Mouse (Mus musculus): ENCODE data around the gene Mb21d2. TPM values are rescaled to one million over a fixed set of nuclear protein-coding genes. Genes with fewer than 3 reads are reported as not detected.

Gene Mb21d2
- polyA plus RNA-seq, 1 experiment = not detected

DNA sequence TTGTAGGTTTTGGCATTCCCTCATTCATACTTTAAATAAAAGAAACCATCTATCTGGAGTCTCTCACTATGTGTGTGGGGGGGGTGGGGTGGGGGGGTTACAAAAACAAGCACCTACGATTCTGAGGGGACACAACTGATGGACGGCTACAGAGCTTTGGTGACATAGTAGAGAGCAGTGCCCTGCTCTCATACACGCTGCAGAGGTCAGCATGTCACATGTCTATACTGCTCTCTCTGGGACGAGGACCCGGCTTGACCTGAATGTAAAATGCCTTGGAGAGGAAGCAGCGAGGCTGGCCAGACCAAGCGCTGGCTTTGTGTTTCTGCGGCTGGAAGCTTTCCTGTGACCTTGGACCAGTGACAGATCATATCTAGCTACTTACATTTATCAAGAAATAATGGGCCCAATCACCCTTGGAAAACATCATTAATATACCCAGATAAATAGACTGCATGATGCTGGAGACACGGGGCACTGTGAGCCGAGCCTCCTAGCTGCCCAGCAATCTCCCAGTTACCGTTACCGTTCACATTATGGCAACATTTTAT is 97.3 kb downstream of the Mb21d2 start:
- H3K4me3 ChIP-seq (replicated peaks) = no peak overlapping the region

DNA sequence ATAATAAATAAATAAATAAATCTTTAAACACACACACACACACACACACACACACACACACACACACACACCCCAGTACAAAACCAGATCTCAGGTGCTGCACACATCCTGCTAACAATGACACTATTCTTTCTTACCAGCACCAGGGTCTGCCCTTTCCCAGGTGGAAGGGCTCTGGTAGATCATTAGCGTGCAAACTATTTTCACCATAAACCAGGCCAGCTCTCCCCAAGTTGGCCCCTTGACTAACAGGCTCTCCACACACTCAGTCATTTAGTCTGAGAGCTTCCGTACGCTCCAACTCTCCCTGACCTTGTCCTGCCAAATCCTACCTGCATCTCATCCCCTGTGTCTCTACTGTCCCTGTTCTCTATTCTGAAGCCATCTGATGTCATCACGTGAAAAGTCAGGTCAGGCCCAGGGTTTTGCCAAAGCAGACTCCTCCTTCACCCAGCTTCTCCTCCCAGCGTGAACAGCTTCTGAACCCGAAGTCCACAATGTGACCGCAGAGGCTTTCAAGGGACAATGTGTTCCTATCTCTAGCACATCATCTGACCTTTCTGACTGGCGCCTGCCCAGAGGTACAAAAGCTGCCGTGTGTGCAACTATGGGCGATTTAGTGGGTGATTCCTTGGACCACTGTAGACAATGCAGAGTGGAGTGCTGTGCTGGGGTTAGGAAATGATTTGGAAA is 100.1 kb downstream of the Mb21d2 start:
- Histone ChIP-seq H3K9me3 (ENCODE audit: control insufficient read depth, low read length) (peaks cover 25% of the 10 kb centered on the region), H3K4me3 (replicated peaks) (no peak overlapping the region), H3K36me3 (ENCODE audit: control insufficient read depth) (no peaks in the 10 kb centered on the region; the same call in 1 of the 2 replicates), H3K27me3 (ENCODE audit: control insufficient read depth) (no peaks in the 10 kb centered on the region), H3K4me1 (ENCODE audit: control insufficient read depth) (no peaks in the 10 kb centered on the region)
- TF ChIP-seq GATA1 (IDR thresholded peaks at IDR 0.05; ENCODE audit: low read length) = no peak
- TF ChIP-seq TAL1 (IDR thresholded peaks at IDR 0.05; ENCODE audit: low read length) = no peak

More for the DNA sequence above, 97.3 kb downstream of the Mb21d2 start:
- no peaks in the 10 kb centered on the region; the same call in 1 of the 2 replicates for H3K36me3 ChIP-seq (ENCODE audit: control insufficient read depth)
- no peaks in the 10 kb centered on the region for H3K27me3 ChIP-seq (ENCODE audit: control insufficient read depth)
- no peaks in the 10 kb centered on the region for H3K4me1 ChIP-seq (ENCODE audit: control insufficient read depth)
- peaks cover 14% of the 10 kb centered on the region for H3K9me3 ChIP-seq (ENCODE audit: control insufficient read depth, low read length)
- TF ChIP-seq GATA1 (IDR thresholded peaks at IDR 0.05; ENCODE audit: low read length) (no peak), TAL1 (IDR thresholded peaks at IDR 0.05; ENCODE audit: low read length) (no peak)

DNA sequence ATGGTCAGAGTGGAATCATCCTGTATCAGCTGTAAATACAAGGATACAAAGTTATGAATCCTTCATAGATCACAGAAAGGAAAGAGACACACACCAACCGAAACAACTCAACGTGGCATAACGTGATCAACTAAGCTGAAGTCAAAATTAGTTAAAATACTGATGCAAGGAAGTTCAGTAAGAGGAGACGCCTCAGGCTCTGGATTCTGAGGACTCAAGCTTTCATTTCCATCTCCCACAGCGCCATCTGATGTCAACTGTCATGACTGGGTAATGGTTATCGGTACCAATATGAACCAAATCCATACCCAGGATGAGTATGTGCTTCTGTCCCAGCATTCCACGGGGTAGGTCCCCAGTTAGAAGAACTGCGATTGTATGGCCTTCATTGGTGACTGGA is 104.7 kb downstream of the Mb21d2 start:
- peaks cover 29% of the 10 kb centered on the region for H3K9me3 ChIP-seq (ENCODE audit: control insufficient read depth, low read length)
- H3K4me1 ChIP-seq (ENCODE audit: control insufficient read depth) = no peaks in the 10 kb centered on the region
- no peaks in the 10 kb centered on the region; the same call in 1 of the 2 replicates for H3K36me3 ChIP-seq (ENCODE audit: control insufficient read depth)
- no peak overlapping the region for H3K4me3 ChIP-seq (replicated peaks)
- TF ChIP-seq TAL1 (IDR thresholded peaks at IDR 0.05; ENCODE audit: low read length) (no peak), GATA1 (IDR thresholded peaks at IDR 0.05; ENCODE audit: low read length) (no peak)
- H3K27me3 ChIP-seq (ENCODE audit: control insufficient read depth) = no peaks in the 10 kb centered on the region

DNA sequence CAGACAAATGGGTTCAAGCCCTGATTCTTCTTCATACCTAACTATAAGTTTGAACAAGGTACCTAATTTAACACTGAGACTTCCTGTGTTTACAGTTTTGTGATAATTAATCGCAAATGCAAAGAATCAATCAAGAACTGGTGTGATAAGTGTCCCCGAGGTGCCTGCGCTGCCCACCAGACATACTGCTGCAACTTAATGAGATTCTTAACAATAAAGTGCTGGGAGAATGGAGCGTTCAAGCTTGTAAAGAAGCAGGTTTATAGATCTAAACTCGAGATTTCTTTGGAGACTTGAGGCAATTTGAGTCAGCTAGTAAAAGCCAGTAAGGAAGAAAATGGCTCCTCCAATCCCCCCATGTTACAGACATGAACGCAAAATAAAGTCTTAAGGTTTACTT is 107.7 kb downstream of the Mb21d2 start:
- no peaks in the 10 kb centered on the region for H3K36me3 ChIP-seq (ENCODE audit: control insufficient read depth)
- peaks cover 16% of the 10 kb centered on the region for H3K9me3 ChIP-seq (ENCODE audit: control insufficient read depth, low read length)
- no peaks in the 10 kb centered on the region for H3K27me3 ChIP-seq (ENCODE audit: control insufficient read depth)
- H3K4me3 ChIP-seq (replicated peaks) = no peak overlapping the region
- no peaks in the 10 kb centered on the region for H3K4me1 ChIP-seq (ENCODE audit: control insufficient read depth)
- TF ChIP-seq TAL1 (IDR thresholded peaks at IDR 0.05; ENCODE audit: low read length) = no peak
- TF ChIP-seq GATA1 (IDR thresholded peaks at IDR 0.05; ENCODE audit: low read length) = no peak

DNA sequence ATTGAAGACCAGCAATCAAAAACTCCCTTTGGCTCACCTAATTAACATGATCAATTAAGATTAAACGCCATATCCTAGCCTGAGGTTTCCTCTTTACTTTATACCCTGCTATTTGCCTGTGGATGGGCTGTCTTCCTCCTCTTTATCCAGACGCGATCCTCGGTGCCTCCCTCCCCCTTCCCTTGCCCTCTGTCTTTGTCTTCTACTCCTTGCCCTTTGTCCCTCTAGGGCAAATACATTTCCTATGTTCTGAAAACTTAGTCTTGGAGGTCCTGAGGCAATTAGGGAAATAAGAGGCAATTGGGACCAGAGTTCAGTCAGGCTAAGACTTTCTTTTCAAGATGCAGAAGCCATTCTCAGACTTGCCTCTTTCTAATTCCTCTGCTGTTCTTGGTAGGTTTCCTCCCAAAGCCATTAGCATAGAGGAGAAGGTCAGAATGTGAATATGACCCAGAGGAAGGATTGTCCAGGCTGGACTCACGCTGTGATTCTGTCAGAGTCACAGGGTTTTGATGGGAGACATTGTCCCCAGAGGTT is 110.7 kb downstream of the Mb21d2 start:
- H3K36me3 ChIP-seq (ENCODE audit: control insufficient read depth) = no peaks in the 10 kb centered on the region
- TF ChIP-seq TAL1 (IDR thresholded peaks at IDR 0.05; ENCODE audit: low read length) = no peak
- TF ChIP-seq GATA1 (IDR thresholded peaks at IDR 0.05; ENCODE audit: low read length) = no peak
- no peak overlapping the region for H3K4me3 ChIP-seq (replicated peaks)
- H3K27me3 ChIP-seq (ENCODE audit: control insufficient read depth) = no peaks in the 10 kb centered on the region
- no peaks in the 10 kb centered on the region for H3K4me1 ChIP-seq (ENCODE audit: control insufficient read depth)
- H3K9me3 ChIP-seq (ENCODE audit: control insufficient read depth, low read length) = peaks cover 20% of the 10 kb centered on the region

DNA sequence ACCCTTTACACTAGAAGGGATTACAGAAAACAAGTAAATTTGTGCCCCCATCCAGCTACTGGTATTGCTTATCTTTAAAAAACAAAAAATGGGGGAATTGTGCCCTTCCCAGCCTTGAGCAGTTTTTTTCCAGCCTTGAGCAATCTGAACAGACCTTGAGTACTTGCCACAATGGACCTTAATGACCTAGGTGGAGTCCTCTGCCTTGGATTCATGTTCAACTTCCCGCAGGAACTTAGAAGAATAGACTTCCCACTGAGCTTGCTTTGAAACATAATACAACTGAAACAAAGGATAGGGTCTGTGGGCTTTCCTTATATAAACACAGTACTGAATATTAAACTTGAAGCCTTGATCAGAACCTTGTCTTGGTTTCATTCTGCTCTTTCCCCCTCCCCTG is 116.2 kb downstream of the Mb21d2 start:
- no peaks in the 10 kb centered on the region for H3K36me3 ChIP-seq (ENCODE audit: control insufficient read depth)
- H3K4me3 ChIP-seq (replicated peaks) = no peak overlapping the region
- peaks cover 24% of the 10 kb centered on the region for H3K9me3 ChIP-seq (ENCODE audit: control insufficient read depth, low read length)
- no peak for TF ChIP-seq TAL1 (IDR thresholded peaks at IDR 0.05; ENCODE audit: low read length)
- no peak for TF ChIP-seq GATA1 (IDR thresholded peaks at IDR 0.05; ENCODE audit: low read length)
- H3K4me1 ChIP-seq (ENCODE audit: control insufficient read depth) = no peaks in the 10 kb centered on the region
- no peaks in the 10 kb centered on the region for H3K27me3 ChIP-seq (ENCODE audit: control insufficient read depth)

DNA sequence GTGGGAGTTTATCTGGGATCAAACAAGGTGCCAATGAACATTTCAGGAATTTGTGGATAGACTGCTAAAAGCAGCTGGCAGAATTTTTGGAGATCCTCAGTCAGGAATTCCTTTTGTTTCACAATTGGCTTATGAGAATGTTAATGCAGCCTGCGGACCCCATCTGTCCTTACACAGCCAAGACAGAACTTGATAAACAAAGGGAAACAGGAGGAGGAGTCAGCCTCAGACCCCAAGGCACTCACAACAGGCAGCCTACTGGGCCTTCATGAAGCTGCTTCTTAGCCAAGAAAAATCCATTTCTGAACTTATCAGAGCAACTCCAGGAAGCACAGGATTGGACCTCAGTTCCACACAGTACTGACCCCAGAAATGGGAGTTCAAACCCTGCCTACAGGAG is 120.4 kb downstream of the Mb21d2 start:
- no peaks in the 10 kb centered on the region for H3K4me1 ChIP-seq (ENCODE audit: control insufficient read depth)
- TF ChIP-seq TAL1 (IDR thresholded peaks at IDR 0.05; ENCODE audit: low read length) = no peak
- no peak for TF ChIP-seq GATA1 (IDR thresholded peaks at IDR 0.05; ENCODE audit: low read length)
- no peaks in the 10 kb centered on the region for H3K27me3 ChIP-seq (ENCODE audit: control insufficient read depth)
- H3K4me3 ChIP-seq (replicated peaks) = no peak overlapping the region
- H3K36me3 ChIP-seq (ENCODE audit: control insufficient read depth) = no peaks in the 10 kb centered on the region
- H3K9me3 ChIP-seq (ENCODE audit: control insufficient read depth, low read length) = peaks cover 12% of the 10 kb centered on the region

DNA sequence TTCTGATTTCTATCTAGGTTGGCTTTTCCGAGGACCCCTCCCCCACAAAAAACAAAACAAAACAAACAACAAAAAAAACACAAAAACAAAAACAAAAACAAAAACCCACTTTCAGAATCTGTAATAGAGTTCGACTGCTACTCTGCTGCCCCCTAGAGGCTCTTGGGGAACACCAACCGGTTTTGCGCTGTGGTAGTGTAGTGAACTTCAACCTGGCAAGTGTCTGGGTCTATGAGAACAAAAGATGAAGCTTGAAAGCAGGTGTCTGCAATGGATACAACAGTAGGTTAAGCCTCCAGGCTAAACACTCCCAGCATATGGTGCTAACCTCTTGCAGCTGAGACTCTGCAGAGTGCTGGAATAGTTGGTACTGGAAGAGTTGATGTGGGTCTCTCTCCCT is 136.4 kb downstream of the Mb21d2 start:
- Histone ChIP-seq H3K9me3 (ENCODE audit: control insufficient read depth, low read length) (no peaks in the 10 kb centered on the region), H3K4me3 (replicated peaks) (no peak overlapping the region), H3K27me3 (ENCODE audit: control insufficient read depth) (no peaks in the 10 kb centered on the region), H3K4me1 (ENCODE audit: control insufficient read depth) (no peaks in the 10 kb centered on the region), H3K36me3 (ENCODE audit: control insufficient read depth) (no peaks in the 10 kb centered on the region)
- no peak for TF ChIP-seq GATA1 (IDR thresholded peaks at IDR 0.05; ENCODE audit: low read length)
- no peak for TF ChIP-seq TAL1 (IDR thresholded peaks at IDR 0.05; ENCODE audit: low read length)

Other genes with a start within 250 kb of the Mb21d2 start
- gene Fgf12, start 176.6 kb downstream of the Mb21d2 start, polyA plus RNA-seq (2012) = not detected in 2 replicates